Mouse (Mus musculus): Measurements from ENCODE around the gene Crtc3. TPM values are rescaled to one million over a fixed set of nuclear protein-coding genes. Genes with fewer than 3 reads are reported as not detected.
A peak's percentile ranks its signal among the peaks of the same experiment; 100 is the strongest.

The Crtc3 gene
- polyA plus RNA-seq (2015; fragmentation: Nextera tagmentation; extraction: Ambion mirVana), result 16.9 and 21.7 TPM in 2 replicates

DNA sequence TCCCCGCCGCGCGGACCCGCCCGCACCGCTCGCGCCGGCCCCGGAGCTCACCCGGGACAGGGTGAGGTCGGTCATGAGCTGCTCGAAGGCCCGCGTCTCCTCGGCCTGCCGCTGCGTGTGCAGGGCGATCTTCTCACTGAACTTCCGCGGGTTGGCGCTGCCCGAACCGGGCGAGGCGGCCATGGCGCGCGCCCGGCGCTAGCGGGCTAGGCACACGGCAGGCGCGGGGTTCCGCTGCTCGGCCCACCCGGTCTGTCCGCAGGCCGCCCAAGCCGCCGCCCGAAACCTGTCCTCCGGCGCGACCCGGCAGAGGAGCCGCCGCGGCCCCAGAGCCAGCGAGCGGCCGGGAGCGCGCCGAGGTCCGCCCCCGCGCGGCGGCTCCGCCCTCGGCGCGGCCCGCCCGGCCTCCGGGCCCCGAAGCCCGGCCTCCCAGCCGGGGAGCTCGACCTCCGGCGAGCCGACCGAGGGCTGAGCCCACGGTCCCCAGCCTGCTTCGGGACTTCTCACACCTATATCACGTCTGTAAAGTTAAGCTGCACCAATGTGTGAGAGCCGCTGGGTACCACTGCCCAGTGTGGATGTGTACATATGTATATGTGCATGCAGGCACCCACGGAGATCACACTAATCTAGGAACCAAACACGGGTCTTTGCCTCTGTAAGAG is at the start of gene Crtc3:
Gene Crtc3, minus strand, starts transcription at position 322 of the 665 bp plus-strand sequence.
- Histone ChIP-seq H3K27ac (peak within 1 kb of the TSS; percentile 99), H3K9ac (peak within 1 kb of the TSS; percentile 92), H3K4me2 (peak within 1 kb of the TSS; percentile 91), H3K36me3 (no peaks in the 10 kb centered on the region), H3K9me3 (replicated peaks) (no peaks in the 10 kb centered on the region), H3K4me3 (peak within 1 kb of the TSS; percentile 93), H3K27me3 (no peaks in the 10 kb centered on the region), H3K4me1 (replicated peaks) (peaks cover 27% of the 10 kb centered on the region)
- ATAC-seq (replicated peaks; ENCODE audit: insufficient number of reproducible peaks, insufficient read depth, low FRiP score, low read depth), result peak; percentile 88
- under 1% methylated on average over 79 of the region's 83 CpGs for WGBS

DNA sequence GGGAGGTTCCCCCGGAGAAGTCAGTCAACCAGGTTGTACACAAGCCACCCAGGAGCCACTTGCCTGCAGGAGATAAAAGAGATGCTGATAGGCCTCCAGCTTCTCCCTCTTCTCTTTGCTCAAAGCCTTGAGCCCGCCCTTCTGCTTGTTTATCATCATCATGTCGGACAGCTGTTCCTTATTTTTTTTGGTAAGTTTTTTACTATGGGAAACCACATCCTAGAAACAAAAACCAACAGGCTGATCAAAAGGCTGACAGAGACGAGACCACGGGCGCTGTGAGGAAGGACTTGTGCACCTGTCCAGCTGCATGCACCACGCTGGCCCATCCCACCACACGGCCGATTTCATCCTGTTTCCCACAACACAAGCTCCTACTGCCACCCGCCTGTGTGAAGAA is 47.5 kb upstream of the Crtc3 start:
- H3K27me3 ChIP-seq, result no peaks in the 10 kb centered on the region
- H3K4me2 ChIP-seq, result no peak overlapping the region
- H3K4me3 ChIP-seq, result no peak overlapping the region
- no peak for ATAC-seq (replicated peaks; ENCODE audit: insufficient number of reproducible peaks, insufficient read depth, low FRiP score, low read depth)
- no peaks in the 10 kb centered on the region for H3K9me3 ChIP-seq (replicated peaks)
- H3K9ac ChIP-seq, result no peak overlapping the region
- peak overlapping the region; percentile 9; the same call in 1 of the 2 replicates for H3K27ac ChIP-seq
- 84% methylated on average over 10 of the region's 10 CpGs for WGBS
- H3K36me3 ChIP-seq, result peaks cover 88% of the 10 kb centered on the region
- peaks cover 14% of the 10 kb centered on the region; the same call in 1 of the 2 replicates for H3K4me1 ChIP-seq (replicated peaks)

DNA sequence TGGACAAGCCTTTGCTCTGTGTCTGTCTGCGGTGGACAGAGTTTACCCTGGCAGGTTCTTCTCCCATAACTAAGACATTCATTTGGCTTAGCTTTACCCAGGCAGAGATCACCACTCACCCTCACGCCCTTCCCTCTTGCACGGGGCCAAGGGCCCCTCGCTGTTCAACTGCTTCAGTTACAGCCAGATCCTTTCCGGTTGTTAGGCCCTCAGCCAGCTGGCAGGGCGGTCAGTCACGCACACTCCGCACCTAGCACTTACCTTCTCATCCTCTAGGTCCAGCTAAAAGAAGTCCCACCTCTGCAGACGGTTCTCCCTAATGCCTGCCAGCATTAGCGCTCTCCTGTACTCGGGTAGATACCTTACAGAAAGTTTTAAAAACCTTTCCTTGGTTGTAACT is 44.3 kb upstream of the Crtc3 start:
- Histone ChIP-seq H3K27ac (no peak overlapping the region), H3K36me3 (peaks cover 76% of the 10 kb centered on the region), H3K27me3 (no peaks in the 10 kb centered on the region), H3K4me2 (no peak overlapping the region), H3K4me1 (replicated peaks) (peaks cover 23% of the 10 kb centered on the region), H3K9ac (no peak overlapping the region), H3K4me3 (no peak overlapping the region), H3K9me3 (replicated peaks) (no peaks in the 10 kb centered on the region)
- 64% methylated on average over 11 of the region's 11 CpGs for WGBS
- ATAC-seq (replicated peaks; ENCODE audit: insufficient number of reproducible peaks, insufficient read depth, low FRiP score, low read depth), result no peak; the same call in 1 of the 2 replicates

DNA sequence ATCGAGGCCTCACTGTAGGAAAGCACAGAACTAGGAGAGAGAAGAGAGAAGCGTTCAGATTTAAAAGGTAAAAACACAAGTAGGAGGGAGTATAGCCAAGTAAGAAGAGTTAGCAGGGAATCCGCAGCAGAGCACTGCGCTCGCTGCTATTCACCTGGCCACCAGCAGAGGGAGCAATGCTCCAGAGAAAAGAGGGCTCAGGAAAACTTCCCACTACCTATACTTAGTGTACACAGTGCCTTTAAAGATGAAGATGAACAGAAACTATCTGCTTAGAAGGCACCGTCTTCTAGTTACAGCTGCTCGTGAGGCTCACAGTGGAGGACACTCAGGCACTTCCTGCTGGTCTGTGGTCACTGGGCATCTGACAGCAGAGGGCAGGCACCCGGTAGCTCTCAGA is 41.0 kb upstream of the Crtc3 start:
- H3K27ac ChIP-seq, result peak overlapping the region; percentile 46
- peaks cover 78% of the 10 kb centered on the region for H3K36me3 ChIP-seq
- no peak overlapping the region for H3K4me3 ChIP-seq
- 19% methylated on average over 8 of the region's 8 CpGs for WGBS
- H3K4me1 ChIP-seq (replicated peaks), result peaks cover 21% of the 10 kb centered on the region
- H3K27me3 ChIP-seq, result no peaks in the 10 kb centered on the region
- H3K9ac ChIP-seq, result no peak overlapping the region
- H3K9me3 ChIP-seq (replicated peaks), result no peaks in the 10 kb centered on the region
- H3K4me2 ChIP-seq, result no peak overlapping the region
- ATAC-seq (replicated peaks; ENCODE audit: insufficient number of reproducible peaks, insufficient read depth, low FRiP score, low read depth), result no peak

DNA sequence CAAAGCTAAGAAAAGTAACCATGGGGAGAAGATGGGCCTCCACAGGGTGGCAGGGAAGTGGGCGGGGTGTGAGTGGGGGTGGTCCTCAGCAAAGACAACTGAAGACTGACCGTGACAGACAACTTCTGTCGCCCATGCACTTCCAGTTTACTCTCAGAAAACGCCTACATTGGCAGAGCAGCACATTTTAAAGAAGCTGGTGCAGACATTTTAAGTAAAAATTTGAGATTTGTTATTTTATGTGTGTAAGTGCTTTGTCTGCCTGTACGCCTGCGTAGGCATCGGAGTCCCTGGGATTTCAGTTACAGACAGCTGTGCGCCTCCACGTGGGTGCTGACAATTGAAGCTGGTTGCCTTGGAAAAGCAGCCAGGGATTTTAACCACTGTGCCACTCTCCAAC is 32.4 kb upstream of the Crtc3 start:
- Histone ChIP-seq H3K9ac (no peak overlapping the region), H3K9me3 (replicated peaks) (no peaks in the 10 kb centered on the region), H3K4me2 (no peak overlapping the region), H3K36me3 (peaks cover 93% of the 10 kb centered on the region), H3K4me3 (no peak overlapping the region), H3K4me1 (replicated peaks) (no peaks in the 10 kb centered on the region), H3K27me3 (no peaks in the 10 kb centered on the region), H3K27ac (no peak overlapping the region)
- 61% methylated on average over 9 of the region's 9 CpGs for WGBS
- no peak for ATAC-seq (replicated peaks; ENCODE audit: insufficient number of reproducible peaks, insufficient read depth, low FRiP score, low read depth)

DNA sequence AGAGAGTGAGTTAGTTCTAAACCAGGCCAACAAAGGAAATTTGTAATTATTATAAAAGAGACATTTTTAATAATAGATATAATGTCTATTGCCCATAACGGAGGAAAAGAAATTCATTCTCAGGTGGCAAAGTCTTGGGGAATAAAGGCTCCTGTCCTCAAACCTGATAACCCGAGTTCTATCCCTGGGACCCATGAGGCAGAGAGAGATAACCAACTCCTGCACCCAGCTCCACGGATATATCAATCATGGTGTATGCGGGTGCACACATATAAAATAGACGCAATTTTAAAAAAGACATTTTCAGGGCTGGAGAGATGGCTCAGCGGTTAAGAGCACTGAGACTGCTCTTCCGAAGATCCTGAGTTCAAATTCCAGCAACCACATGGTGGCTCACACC is 30.9 kb upstream of the Crtc3 start:
- Histone ChIP-seq H3K4me2 (no peak overlapping the region), H3K4me3 (no peak overlapping the region), H3K27ac (no peak overlapping the region), H3K9me3 (replicated peaks) (no peaks in the 10 kb centered on the region), H3K4me1 (replicated peaks) (no peaks in the 10 kb centered on the region), H3K27me3 (no peaks in the 10 kb centered on the region), H3K36me3 (peaks cover 93% of the 10 kb centered on the region), H3K9ac (no peak overlapping the region)
- 96% methylated on average over 7 of the region's 7 CpGs for WGBS
- ATAC-seq (replicated peaks; ENCODE audit: insufficient number of reproducible peaks, insufficient read depth, low FRiP score, low read depth), result no peak

GRCm38 (mm10) chr7:80719038-80719437 is 30.4 kb upstream of the Crtc3 start:
- no peak for ATAC-seq (replicated peaks; ENCODE audit: insufficient number of reproducible peaks, insufficient read depth, low FRiP score, low read depth)
- peaks cover 93% of the 10 kb centered on the region for H3K36me3 ChIP-seq
- H3K4me2 ChIP-seq, result no peak overlapping the region
- H3K4me1 ChIP-seq (replicated peaks), result no peaks in the 10 kb centered on the region
- no peaks in the 10 kb centered on the region for H3K9me3 ChIP-seq (replicated peaks)
- 82% methylated on average over 2 of the region's 2 CpGs for WGBS
- H3K27ac ChIP-seq, result no peak overlapping the region
- no peak overlapping the region for H3K9ac ChIP-seq
- H3K27me3 ChIP-seq, result no peaks in the 10 kb centered on the region
- H3K4me3 ChIP-seq, result no peak overlapping the region

- WGBS, result 76% methylated on average over 8 of the region's 8 CpGs
- Histone ChIP-seq H3K36me3 (peaks cover 93% of the 10 kb centered on the region), H3K4me2 (no peak overlapping the region), H3K9ac (no peak overlapping the region), H3K27ac (no peak overlapping the region), H3K9me3 (replicated peaks) (no peaks in the 10 kb centered on the region), H3K4me1 (replicated peaks) (no peaks in the 10 kb centered on the region), H3K4me3 (no peak overlapping the region), H3K27me3 (no peaks in the 10 kb centered on the region)
- ATAC-seq (replicated peaks; ENCODE audit: insufficient number of reproducible peaks, insufficient read depth, low FRiP score, low read depth), result no peak; the same call in 1 of the 2 replicates
Measured at GRCm38 (mm10) chr7:80718471-80718870, 29.8 kb upstream of the Crtc3 start.

- H3K27ac ChIP-seq, result no peak overlapping the region
Measured at GRCm38 (mm10) chr7:80716758-80717157, 28.1 kb upstream of the Crtc3 start.

GRCm38 (mm10) chr7:80715306-80715705 is 26.6 kb upstream of the Crtc3 start:
- Histone ChIP-seq H3K4me3 (no peak overlapping the region), H3K27me3 (no peaks in the 10 kb centered on the region), H3K9me3 (replicated peaks) (no peaks in the 10 kb centered on the region), H3K36me3 (peaks cover 83% of the 10 kb centered on the region), H3K4me1 (replicated peaks) (no peaks in the 10 kb centered on the region), H3K9ac (no peak overlapping the region), H3K27ac (no peak overlapping the region), H3K4me2 (no peak overlapping the region)
- WGBS, result 92% methylated on average over 7 of the region's 7 CpGs
- ATAC-seq (replicated peaks; ENCODE audit: insufficient number of reproducible peaks, insufficient read depth, low FRiP score, low read depth), result no peak

More at GRCm38 (mm10) chr7:80716758-80717157, 28.1 kb upstream of the Crtc3 start:
- H3K9ac ChIP-seq, result no peak overlapping the region
- H3K4me1 ChIP-seq (replicated peaks), result no peaks in the 10 kb centered on the region
- no peak overlapping the region for H3K4me2 ChIP-seq
- H3K27me3 ChIP-seq, result no peaks in the 10 kb centered on the region
- H3K9me3 ChIP-seq (replicated peaks), result no peaks in the 10 kb centered on the region
- 72% methylated on average over 9 of the region's 9 CpGs for WGBS
- H3K4me3 ChIP-seq, result no peak overlapping the region
- no peak for ATAC-seq (replicated peaks; ENCODE audit: insufficient number of reproducible peaks, insufficient read depth, low FRiP score, low read depth)
- H3K36me3 ChIP-seq, result peaks cover 93% of the 10 kb centered on the region

- peaks cover 51% of the 10 kb centered on the region for H3K36me3 ChIP-seq
- no peaks in the 10 kb centered on the region for H3K9me3 ChIP-seq (replicated peaks)
- WGBS, result 79% methylated on average over 8 of the region's 8 CpGs
- ATAC-seq (replicated peaks; ENCODE audit: insufficient number of reproducible peaks, insufficient read depth, low FRiP score, low read depth), result no peak
- H3K4me3 ChIP-seq, result no peak overlapping the region
- H3K27ac ChIP-seq, result no peak overlapping the region
- H3K9ac ChIP-seq, result no peak overlapping the region
- H3K4me2 ChIP-seq, result no peak overlapping the region
- H3K4me1 ChIP-seq (replicated peaks), result no peaks in the 10 kb centered on the region
- H3K27me3 ChIP-seq, result no peaks in the 10 kb centered on the region
Measured at GRCm38 (mm10) chr7:80711496-80711895, 22.8 kb upstream of the Crtc3 start.

DNA sequence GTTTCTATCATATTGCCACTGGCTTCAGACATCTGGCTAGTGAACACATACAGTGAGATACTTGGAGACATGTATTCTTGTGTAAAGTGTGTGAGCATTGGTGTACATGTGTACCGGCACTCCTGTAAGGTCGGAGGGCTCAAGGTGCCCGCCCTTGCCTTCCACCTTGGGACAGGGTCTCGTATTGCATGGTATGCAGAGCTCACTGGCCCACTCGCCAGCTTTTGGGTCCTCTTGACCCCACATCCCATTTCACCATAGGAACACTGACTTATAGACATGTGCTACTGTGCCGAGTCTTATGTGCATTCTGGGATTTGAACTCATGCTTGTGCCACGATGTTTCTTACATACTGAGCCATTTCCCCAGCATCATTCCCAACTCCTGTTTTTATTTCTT is 21.7 kb upstream of the Crtc3 start:
- no peaks in the 10 kb centered on the region for H3K9me3 ChIP-seq (replicated peaks)
- H3K27me3 ChIP-seq, result no peaks in the 10 kb centered on the region
- no peaks in the 10 kb centered on the region for H3K4me1 ChIP-seq (replicated peaks)
- no peak for ATAC-seq (replicated peaks; ENCODE audit: insufficient number of reproducible peaks, insufficient read depth, low FRiP score, low read depth)
- no peak overlapping the region for H3K4me2 ChIP-seq
- WGBS, result 87% methylated on average over 7 of the region's 7 CpGs
- H3K9ac ChIP-seq, result no peak overlapping the region
- H3K36me3 ChIP-seq, result peaks cover 39% of the 10 kb centered on the region
- H3K4me3 ChIP-seq, result no peak overlapping the region
- H3K27ac ChIP-seq, result no peak overlapping the region
